Mouse (Mus musculus) olfactory bulb, adult 2 months (tissue): Measurements from ENCODE around the gene Speer4f1.

Experiments used
- CTCF ChIP-seq: fragments of 200-500 bp; IDR thresholded peaks from 2 replicates; pipeline ENCODE4 v1.5.1; 2012; ENCODE audit warnings: low read depth, mild to moderate bottlenecking, low read length, moderate library complexity; ENCODE audit not compliant: insufficient read depth
- POLR2A ChIP-seq: fragments of 200-500 bp; IDR thresholded peaks from 2 replicates; pipeline ENCODE4 v1.6.1; 2012; ENCODE audit warnings: mild to moderate bottlenecking, low read depth, low read length, moderate library complexity; ENCODE audit not compliant: insufficient read depth

- no peak for TF ChIP-seq CTCF
- TF ChIP-seq POLR2A = no peak
Measured at GRCm38 (mm10) chr5:17500866-17501265, 25.0 kb downstream of the Speer4f1 start.
